Mouse (Mus musculus): Measurements from ENCODE around the gene Bmp2k.
A peak's percentile ranks its signal among the peaks of the same experiment; 100 is the strongest.
"Not testable (repeated sequence)": the region's sequence is repeated elsewhere in the genome, so short reads cannot be mapped to it uniquely, and the experiment has no call there.

Gene Bmp2k

GRCm38 (mm10) chr5:97002336-97002735 is 4.8 kb downstream of the Bmp2k start:
- peak; percentile 29 for DNase-seq (ENCODE audit: low read depth, low spot score)

DNA sequence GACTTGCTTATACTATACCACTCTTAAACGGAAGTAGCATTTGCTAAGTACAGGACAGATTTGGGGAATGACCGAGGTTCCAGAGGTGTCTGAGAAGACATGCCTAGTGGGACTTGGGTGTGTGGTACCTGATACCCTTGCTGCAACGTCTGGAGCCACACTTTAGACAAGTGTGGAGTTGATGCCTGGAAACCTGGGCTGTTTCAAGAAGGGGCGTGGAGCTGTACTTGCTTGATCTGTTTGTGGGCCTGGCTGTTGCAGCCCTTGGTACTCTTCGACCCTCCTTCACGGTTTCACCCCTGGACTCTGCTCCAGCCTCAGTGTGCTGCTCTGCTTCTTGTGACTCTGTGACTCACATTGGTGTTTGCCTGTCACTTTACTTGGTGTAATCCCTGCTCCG is 5.4 kb downstream of the Bmp2k start:
- no peak for DNase-seq (ENCODE audit: low read depth, low spot score)

DNA sequence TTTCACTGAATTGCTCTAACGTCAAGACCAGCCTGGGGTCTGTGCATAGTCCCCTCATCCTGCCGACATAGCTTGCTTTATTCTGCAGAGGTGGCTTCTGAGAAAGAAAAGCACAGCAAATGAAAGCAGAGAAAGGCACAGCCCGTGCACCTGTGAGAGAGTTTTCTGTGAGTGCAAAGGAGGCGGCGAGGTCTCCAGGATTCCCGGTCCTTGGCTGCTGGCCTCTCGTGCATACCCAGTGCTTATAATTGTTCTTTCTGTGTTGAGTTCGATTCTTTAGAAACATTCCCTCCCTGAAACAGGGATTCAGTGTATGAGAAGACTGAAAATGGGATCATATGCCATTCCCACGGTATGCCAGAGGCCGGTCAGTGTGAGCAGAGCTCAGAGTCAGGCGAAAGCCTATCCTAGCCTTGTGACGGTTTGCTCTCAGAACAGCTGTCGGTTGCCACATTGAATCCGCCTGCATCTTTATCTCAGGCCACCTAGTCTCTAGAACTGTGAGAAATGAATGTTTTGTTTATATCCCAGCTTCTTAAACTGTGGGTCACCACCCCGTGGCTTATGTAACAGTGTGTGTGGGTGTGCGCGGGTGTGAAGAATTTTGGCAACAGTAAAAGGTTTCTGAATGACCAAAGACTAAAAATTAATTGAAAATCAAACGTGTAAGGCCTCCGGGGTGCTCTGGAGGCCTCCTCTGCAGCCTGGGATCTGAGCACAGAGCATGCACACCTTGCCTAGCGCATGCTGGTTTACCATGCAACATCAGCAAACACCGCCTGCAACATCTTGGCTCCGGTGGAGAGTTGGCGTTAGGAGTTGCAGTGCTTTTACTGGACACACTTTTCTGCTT is 6.9 kb downstream of the Bmp2k start:
- DNase-seq (ENCODE audit: low read depth, low spot score), result no peak

- no peak for DNase-seq (ENCODE audit: low read depth, low spot score)
Observed at GRCm38 (mm10) chr5:97005891-97006290, 8.4 kb downstream of the Bmp2k start.

DNA sequence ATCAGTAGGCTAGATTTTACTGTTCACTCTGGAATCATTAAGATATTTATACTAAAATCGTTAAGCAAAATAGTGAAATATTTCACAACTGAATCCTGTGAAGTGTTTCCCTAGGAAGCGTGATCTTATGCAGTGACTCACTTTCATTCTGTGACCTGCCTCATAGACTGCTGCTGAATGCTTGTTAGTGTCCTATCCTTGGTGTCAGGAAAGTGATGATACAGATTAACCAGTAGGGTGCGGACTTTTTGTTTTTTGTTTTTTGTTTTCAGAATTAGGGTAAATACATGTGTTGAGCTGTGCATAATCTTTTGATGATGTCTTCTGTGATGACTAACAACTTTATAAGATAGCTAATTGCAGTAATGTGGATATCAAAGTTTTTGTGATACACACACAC is 9.4 kb downstream of the Bmp2k start:
- DNase-seq (ENCODE audit: low read depth, low spot score), result no peak

GRCm38 (mm10) chr5:97007496-97007895 is 10.0 kb downstream of the Bmp2k start:
- no peak for DNase-seq (ENCODE audit: low read depth, low spot score)

GRCm38 (mm10) chr5:97009140-97009539 is 11.7 kb downstream of the Bmp2k start:
- DNase-seq (ENCODE audit: low read depth, low spot score), result peak; percentile 47

DNA sequence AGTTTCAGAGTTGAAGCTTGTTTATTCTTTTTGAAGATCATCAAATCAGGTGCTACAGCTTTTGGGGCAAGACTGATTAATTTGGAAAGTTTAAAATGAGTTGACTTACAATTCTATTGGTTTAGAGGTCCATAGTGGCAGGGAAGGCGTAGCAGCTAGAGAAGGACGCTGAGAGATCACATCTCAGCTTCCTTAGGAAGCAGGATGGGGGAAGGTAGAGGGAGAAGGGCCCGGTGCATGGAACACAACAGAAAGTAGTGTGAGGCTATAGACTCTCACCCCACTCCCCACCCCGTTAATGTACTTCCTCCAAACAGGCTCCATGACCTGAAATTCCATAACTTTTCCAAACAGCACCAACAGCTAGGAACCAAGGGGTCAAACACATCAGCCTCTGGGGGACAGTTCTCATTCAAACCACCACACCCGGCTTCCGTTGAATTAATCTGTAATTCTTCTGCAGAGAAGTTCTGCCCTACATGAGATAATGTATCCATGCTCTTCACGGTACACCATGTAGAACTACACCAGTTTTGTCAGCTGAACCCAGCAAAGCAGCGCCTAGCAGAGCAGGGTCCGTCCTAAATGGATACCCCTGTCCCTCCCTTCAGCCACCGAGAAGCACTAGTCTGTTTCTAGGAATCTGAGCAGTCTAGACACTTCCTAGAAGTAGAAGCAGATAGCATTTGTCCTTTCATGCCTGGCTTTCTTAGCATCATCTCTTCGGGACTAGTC is 12.3 kb downstream of the Bmp2k start:
- DNase-seq (ENCODE audit: low read depth, low spot score), result peak; percentile 31

DNA sequence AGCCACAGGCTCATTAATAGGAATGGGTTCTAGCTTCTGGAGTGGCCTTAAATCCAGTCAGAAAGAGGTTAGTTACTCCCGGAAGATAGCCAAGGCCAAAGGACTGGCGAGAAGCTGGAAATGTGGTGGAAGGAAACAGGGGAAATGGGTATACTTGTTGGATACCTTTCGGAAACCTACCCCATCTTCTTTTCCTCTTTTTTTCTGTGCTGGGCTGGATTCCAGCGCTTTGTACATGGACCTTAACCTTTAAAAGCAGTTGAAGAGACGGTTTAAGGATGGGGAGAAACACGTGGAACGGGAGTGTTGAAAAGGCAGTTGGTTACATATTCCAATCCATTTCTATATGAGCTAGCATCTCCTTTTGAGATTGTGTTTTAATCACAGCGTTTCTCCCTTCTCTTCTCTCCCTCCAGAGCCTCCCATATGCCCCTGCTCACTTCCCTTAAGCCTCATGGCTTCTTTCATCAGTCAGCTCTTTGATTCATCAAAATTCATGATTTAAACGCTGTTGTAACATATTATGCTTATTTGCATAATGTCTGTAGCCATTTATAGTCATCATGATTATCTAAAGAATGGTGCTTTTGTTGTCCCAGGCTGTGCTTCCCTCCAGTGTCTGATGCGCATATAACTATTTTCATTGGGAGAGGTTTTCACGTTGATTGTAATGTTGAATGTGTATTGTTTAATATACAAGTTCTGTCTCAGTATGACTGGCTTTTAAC is 18.5 kb downstream of the Bmp2k start:
- no peak for DNase-seq (ENCODE audit: low read depth, low spot score)

GRCm38 (mm10) chr5:97016842-97017577 is 19.5 kb downstream of the Bmp2k start:
- no peak for DNase-seq (ENCODE audit: low read depth, low spot score)

DNA sequence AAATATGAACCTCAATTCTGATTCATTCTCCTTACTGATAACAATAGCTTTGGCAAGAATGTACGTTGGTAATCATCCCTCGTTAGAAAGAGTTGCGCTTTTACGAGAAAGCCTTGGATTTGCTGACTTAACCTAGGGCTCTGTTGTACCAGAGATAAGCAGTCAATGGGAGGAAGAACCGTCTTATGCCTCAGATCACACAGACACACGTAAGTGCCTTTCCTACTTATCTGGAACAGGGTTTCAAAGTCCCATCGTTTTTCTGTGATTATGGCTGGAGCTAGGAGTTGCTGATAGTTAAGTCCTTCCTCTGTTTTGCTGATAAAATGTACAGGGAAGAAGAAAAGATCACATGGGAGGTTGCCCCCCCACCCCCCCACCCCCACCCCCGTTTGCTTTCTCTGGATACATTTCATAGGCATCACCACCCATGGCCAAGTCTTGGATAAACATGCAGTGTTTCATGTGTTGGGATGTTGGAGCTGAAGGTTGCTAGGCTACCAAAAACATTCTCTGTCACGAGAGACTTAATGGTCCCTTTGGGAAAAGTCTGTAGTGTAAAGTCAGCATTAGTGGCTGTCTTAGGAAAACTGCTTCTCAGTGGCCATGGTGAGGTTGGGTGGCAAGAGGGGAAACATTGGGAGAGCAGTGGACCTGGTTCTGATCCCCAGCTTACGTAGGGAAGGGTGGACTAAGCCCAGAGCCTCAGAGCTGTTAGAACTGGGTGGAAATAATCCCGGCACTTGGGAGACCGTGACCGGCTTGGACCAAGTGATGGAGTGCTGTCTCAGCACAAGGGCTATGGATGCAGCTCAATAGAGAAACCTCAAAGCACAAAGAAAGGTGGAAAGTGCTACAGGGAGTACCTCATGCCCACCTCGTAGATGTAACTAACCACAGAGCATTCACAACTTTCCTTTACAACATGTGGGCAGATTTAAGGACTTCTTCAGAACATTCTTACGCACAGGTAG is 25.1 kb downstream of the Bmp2k start:
- no peak for DNase-seq (ENCODE audit: low read depth, low spot score)

- no peak for DNase-seq (ENCODE audit: low read depth, low spot score)
Observed at GRCm38 (mm10) chr5:97024834-97025233, 27.3 kb downstream of the Bmp2k start.

GRCm38 (mm10) chr5:97025650-97026049 is 28.2 kb downstream of the Bmp2k start:
- DNase-seq (ENCODE audit: low read depth, low spot score), result no peak

DNA sequence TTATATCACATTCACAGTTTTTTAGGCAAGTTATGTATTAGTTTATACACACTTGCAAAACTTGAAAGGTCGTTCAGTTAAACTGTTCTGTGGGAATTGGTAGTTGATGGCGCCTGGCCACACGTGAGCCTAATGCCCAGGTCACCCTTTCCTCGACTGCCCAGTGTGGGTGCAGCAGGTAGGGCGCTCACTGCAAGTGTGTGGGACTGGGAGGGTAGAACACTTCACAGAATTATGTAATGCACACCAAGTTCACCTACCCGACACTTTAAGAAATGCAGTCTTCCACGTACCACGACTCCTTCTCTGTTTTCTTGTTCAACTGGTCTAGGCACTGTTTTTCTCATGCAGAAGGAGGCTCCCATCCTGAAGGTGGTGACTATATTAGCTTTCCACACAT is 30.5 kb downstream of the Bmp2k start:
- DNase-seq (ENCODE audit: low read depth, low spot score), result no peak

GRCm38 (mm10) chr5:97028840-97029239 is 31.4 kb downstream of the Bmp2k start:
- DNase-seq (ENCODE audit: low read depth, low spot score), result not testable (repeated sequence)

DNA sequence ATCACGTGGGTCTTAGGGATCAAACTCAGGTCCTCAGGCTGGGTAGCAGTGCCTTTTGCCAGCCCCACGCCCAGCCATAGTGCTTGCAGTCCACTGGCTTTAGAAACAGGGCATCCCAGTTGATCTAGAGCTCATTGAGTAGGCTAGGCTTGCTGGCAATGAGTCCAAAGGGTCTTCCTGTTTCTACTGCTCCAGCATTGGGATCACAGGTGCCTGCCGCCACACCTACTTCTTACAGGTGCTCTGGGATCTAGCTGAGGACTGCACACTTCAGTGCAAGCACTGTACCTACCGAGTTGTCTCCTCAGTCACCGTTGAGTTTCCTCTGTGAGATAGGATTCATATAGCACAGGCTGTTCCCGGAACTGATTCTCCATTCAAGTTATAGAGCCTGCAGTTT is 34.3 kb downstream of the Bmp2k start:
- DNase-seq (ENCODE audit: low read depth, low spot score), result no peak

- no peak for DNase-seq (ENCODE audit: low read depth, low spot score)
Observed at GRCm38 (mm10) chr5:97045260-97045659, 47.8 kb downstream of the Bmp2k start.

GRCm38 (mm10) chr5:97046680-97047079 is 49.2 kb downstream of the Bmp2k start:
- no peak for DNase-seq (ENCODE audit: low read depth, low spot score)

- no peak for DNase-seq (ENCODE audit: low read depth, low spot score)
Observed at GRCm38 (mm10) chr5:97048905-97049304, 51.4 kb downstream of the Bmp2k start.

GRCm38 (mm10) chr5:97054166-97054565 is 56.7 kb downstream of the Bmp2k start:
- peak; percentile 43 for DNase-seq (ENCODE audit: low read depth, low spot score)
